Comparison of ENCODE assay signal across 11 mouse cellular contexts in genomic region chr2:155943463-155943862, GRCm38 (mm10). TPM values are rescaled to one million over a fixed set of nuclear protein-coding genes. Genes with fewer than 3 reads are reported as not detected.
A peak's percentile ranks its signal among the peaks of the same experiment; 100 is the strongest.
DNase-seq lines count a peak whose midpoint lies in the region; ATAC-seq and TF ChIP-seq lines count a peak whose summit lies in the region.
"Had no signal": no experiment of that assay in that cellular context is flagged by ENCODE, and none has a peak within 500 bp of the region (broad histone marks: within the 10 kb centered on the region; RNA-seq: fewer than 3 reads in every experiment).

No protein-coding gene starts in this region.

- H3K36me3 ChIP-seq in heart, postnatal 0 days (replicated peaks; ENCODE audit: control insufficient read depth, insufficient read depth, low read length): no peaks in the 10 kb centered on the region
- no peaks in the 10 kb centered on the region for H3K36me3 ChIP-seq in hindbrain, embryonic 11.5 days (ENCODE audit: control insufficient read depth, insufficient read depth, low read length)
- no peaks in the 10 kb centered on the region for H3K36me3 ChIP-seq in midbrain, embryonic 11.5 days (ENCODE audit: control insufficient read depth, insufficient read depth, low read length)

- no peak overlapping the region for H3K9ac ChIP-seq in heart, postnatal 0 days (replicated peaks; ENCODE audit: low read depth, low read length)
- 0 out of 2 replicates have a peak overlapping the region, but pooled peaks have one; percentile 15 for H3K9ac ChIP-seq in hindbrain, embryonic 11.5 days (ENCODE audit: low read depth, low read length)
- H3K9ac ChIP-seq in midbrain, embryonic 11.5 days (ENCODE audit: low read length): peak overlapping the region; percentile 35; the same call in 1 of the 2 replicates

- ATAC-seq in heart, postnatal 0 days (ENCODE audit: insufficient read depth, low read depth): no peak
- ATAC-seq in hindbrain, embryonic 11.5 days (ENCODE audit: low FRiP score): no peak
- no peak for ATAC-seq in midbrain, embryonic 11.5 days (ENCODE audit: low FRiP score)
- ATAC-seq: CD4-positive, CD25-positive, alpha-beta regulatory T cell, adult 4 months had no signal

- peak overlapping the region; percentile 36; the same call in 1 of the 2 replicates for H3K4me2 ChIP-seq in heart, postnatal 0 days (ENCODE audit: low read depth, low read length)
- no peak overlapping the region; the same call in 1 of the 2 replicates for H3K4me2 ChIP-seq in hindbrain, embryonic 11.5 days (replicated peaks; ENCODE audit: low read depth, low read length)
- peak overlapping the region; percentile 12; the same call in 1 of the 2 replicates for H3K4me2 ChIP-seq in midbrain, embryonic 11.5 days

- intact Hi-C loops in heart, postnatal 14 days (cut with DNase I): loop anchor here (10.0 kb wide), 1 partner anchor 249 kb away; the partner anchor contains the start of gene Trpc4ap

- TF ChIP-seq EP300 in heart, postnatal 0 days (IDR thresholded peaks at IDR 0.05; ENCODE audit: low read depth): no peak

- 8% methylated on average over 8 of the region's 8 CpGs for WGBS in heart, postnatal 0 days
- WGBS in hindbrain, embryonic 11.5 days: 3% methylated on average over 8 of the region's 8 CpGs
- WGBS in midbrain, embryonic 11.5 days: under 1% methylated on average over 8 of the region's 8 CpGs

- no peaks in the 10 kb centered on the region for H3K4me1 ChIP-seq in heart, postnatal 0 days (ENCODE audit: control insufficient read depth, insufficient read depth)
- H3K4me1 ChIP-seq in hindbrain, embryonic 11.5 days (replicated peaks; ENCODE audit: control insufficient read depth, insufficient read depth, low read length): peaks cover 8% of the 10 kb centered on the region; the same call in 1 of the 2 replicates
- H3K4me1 ChIP-seq in midbrain, embryonic 11.5 days (ENCODE audit: control insufficient read depth, insufficient read depth, low read length): peaks cover 7% of the 10 kb centered on the region

- no peak for TF ChIP-seq CTCF in heart, postnatal 0 days (IDR thresholded peaks at IDR 0.05; ENCODE audit: low read depth)

- no peak overlapping the region for H3K4me3 ChIP-seq in heart, postnatal 0 days (ENCODE audit: low read depth, low read length)
- no peak overlapping the region for H3K4me3 ChIP-seq in hindbrain, embryonic 11.5 days (ENCODE audit: low read depth, low read length)
- no peak overlapping the region for H3K4me3 ChIP-seq in midbrain, embryonic 11.5 days (ENCODE audit: low read depth, low read length)

- H3K27me3 ChIP-seq in heart, postnatal 0 days (ENCODE audit: control insufficient read depth, insufficient read depth, low read length): peaks cover 6% of the 10 kb centered on the region; the same call in 1 of the 2 replicates
- no peaks in the 10 kb centered on the region for H3K27me3 ChIP-seq in hindbrain, embryonic 11.5 days (ENCODE audit: control insufficient read depth, insufficient read depth, low read length)
- no peaks in the 10 kb centered on the region for H3K27me3 ChIP-seq in midbrain, embryonic 11.5 days (ENCODE audit: control insufficient read depth, insufficient read depth, low read length)

- no peak for DNase-seq in heart, postnatal 0 days (ENCODE audit: low spot score)
- DNase-seq in heart, postnatal 14 days: no peak
- DNase-seq in embryo, embryonic 10 days (ENCODE audit: low spot score): peak; percentile 42
- DNase-seq in hindbrain, embryonic 11.5 days (ENCODE audit: low spot score): peak; percentile 58
- no peak for DNase-seq in midbrain, embryonic 11.5 days (ENCODE audit: low spot score, missing footprints)
- no peak for DNase-seq in urinary bladder, postnatal 14 days (ENCODE audit: low spot score)
- DNase-seq in adrenal gland, postnatal 14 days: no peak
- no peak for DNase-seq in layer of hippocampus, adult 18-20 months (ENCODE audit: low spot score in 2 of 2)

- H3K27ac ChIP-seq in heart, postnatal 0 days (ENCODE audit: low read depth): no peak overlapping the region
- no peak overlapping the region for H3K27ac ChIP-seq in hindbrain, embryonic 11.5 days (ENCODE audit: low read depth, low read length)
- no peak overlapping the region for H3K27ac ChIP-seq in midbrain, embryonic 11.5 days (ENCODE audit: low read depth, low read length)

- H3K9me3 ChIP-seq in heart, postnatal 0 days (replicated peaks; ENCODE audit: control insufficient read depth, low read length): no peaks in the 10 kb centered on the region
- H3K9me3 ChIP-seq in hindbrain, embryonic 11.5 days (ENCODE audit: control insufficient read depth, low read length): no peaks in the 10 kb centered on the region
- H3K9me3 ChIP-seq in midbrain, embryonic 11.5 days (ENCODE audit: control insufficient read depth, low read length): no peaks in the 10 kb centered on the region

RNA-seq across cellular contexts. Expression of gene Gdf5, which starts 1.7 kb away (rescaled TPM):
- 0.84 TPM in 1 of 2 replicates, not detected in the other for total RNA-seq in heart, postnatal 0 days (2014; rRNA removed; ENCODE audit: low replicate concordance)
- 0.10 and 0.22 TPM in 2 replicates for polyA plus RNA-seq in heart, postnatal 0 days (2015; fragmentation: Nextera tagmentation; extraction: Ambion mirVana)
- total RNA-seq in heart, postnatal 14 days (2021): not detected
- polyA plus RNA-seq in hindbrain, embryonic 11.5 days (2014; fragmentation: Nextera tagmentation; extraction: Ambion mirVana): 1.3 and 1.4 TPM in 2 replicates
- 0.05 and 0.15 TPM in 2 replicates for polyA plus RNA-seq in midbrain, embryonic 11.5 days (2014; fragmentation: Nextera tagmentation; extraction: Ambion mirVana)
- 1.1 and 1.8 TPM in 2 replicates for total RNA-seq in adrenal gland, postnatal 14 days (2021)
- total RNA-seq in layer of hippocampus, adult 18-20 months (2021): under 1 TPM; 0.12 to 0.13 TPM
- polyA plus RNA-seq: CD4-positive, CD25-positive, alpha-beta regulatory T cell, adult 4 months had no signal

RNA-seq across cellular contexts. Expression of gene Gm15557, which starts 2.9 kb away (rescaled TPM):
- total RNA-seq in heart, postnatal 0 days (2014; rRNA removed; ENCODE audit: low replicate concordance): not detected in 2 replicates
- not detected in 2 replicates for polyA plus RNA-seq in heart, postnatal 0 days (2015; fragmentation: Nextera tagmentation; extraction: Ambion mirVana)
- not detected for total RNA-seq in heart, postnatal 14 days (2021)
- not detected in 2 replicates for polyA plus RNA-seq in hindbrain, embryonic 11.5 days (2014; fragmentation: Nextera tagmentation; extraction: Ambion mirVana)
- polyA plus RNA-seq in midbrain, embryonic 11.5 days (2014; fragmentation: Nextera tagmentation; extraction: Ambion mirVana): not detected in 2 replicates
- not detected in 2 replicates for total RNA-seq in adrenal gland, postnatal 14 days (2021)
- not detected for total RNA-seq in layer of hippocampus, adult 18-20 months (2021)
- polyA plus RNA-seq: CD4-positive, CD25-positive, alpha-beta regulatory T cell, adult 4 months; gonadal fat pad, adult 2 months; thymus, postnatal 0 days had no signal

RNA-seq across cellular contexts. Expression of gene Cep250, which starts 12.8 kb away (rescaled TPM):
- total RNA-seq in heart, postnatal 0 days (2014; rRNA removed; ENCODE audit: low replicate concordance): 3.7 and 9.8 TPM in 2 replicates
- 3.6 and 4.0 TPM in 2 replicates for polyA plus RNA-seq in heart, postnatal 0 days (2015; fragmentation: Nextera tagmentation; extraction: Ambion mirVana)
- 1 to 10 TPM; 6.7 to 9.1 TPM for total RNA-seq in heart, postnatal 14 days (2021)
- polyA plus RNA-seq in hindbrain, embryonic 11.5 days (2014; fragmentation: Nextera tagmentation; extraction: Ambion mirVana): 14.9 and 23.3 TPM in 2 replicates
- 13.2 and 13.8 TPM in 2 replicates for polyA plus RNA-seq in midbrain, embryonic 11.5 days (2014; fragmentation: Nextera tagmentation; extraction: Ambion mirVana)
- 13.1 and 14.9 TPM in 2 replicates for total RNA-seq in adrenal gland, postnatal 14 days (2021)
- total RNA-seq in layer of hippocampus, adult 18-20 months (2021): 10 to 100 TPM; 18.8 to 21.7 TPM

RNA-seq across cellular contexts. Expression of gene Uqcc1, which starts 13.4 kb away (rescaled TPM):
- 85.7 and 167 TPM in 2 replicates for total RNA-seq in heart, postnatal 0 days (2014; rRNA removed; ENCODE audit: low replicate concordance)
- 149 and 167 TPM in 2 replicates for polyA plus RNA-seq in heart, postnatal 0 days (2015; fragmentation: Nextera tagmentation; extraction: Ambion mirVana)
- total RNA-seq in heart, postnatal 14 days (2021): 100 to 1,000 TPM; 186 to 221 TPM
- polyA plus RNA-seq in hindbrain, embryonic 11.5 days (2014; fragmentation: Nextera tagmentation; extraction: Ambion mirVana): 69.6 and 80.8 TPM in 2 replicates
- polyA plus RNA-seq in midbrain, embryonic 11.5 days (2014; fragmentation: Nextera tagmentation; extraction: Ambion mirVana): 77.3 and 88.8 TPM in 2 replicates
- total RNA-seq in adrenal gland, postnatal 14 days (2021): 141 and 154 TPM in 2 replicates
- 10 to 100 TPM; 83.7 to 84.9 TPM for total RNA-seq in layer of hippocampus, adult 18-20 months (2021)

Comparison
In these comparisons a context has a peak if more than half of its experiments do, and no peak if none do; other contexts are left out.
1. DNase-seq: peak in embryo, embryonic 10 days (single experiment) and hindbrain, embryonic 11.5 days (single experiment); none in heart, postnatal 0 days (single experiment), heart, postnatal 14 days (0 of 2), midbrain, embryonic 11.5 days (single experiment), urinary bladder, postnatal 14 days (single experiment), adrenal gland, postnatal 14 days (single experiment) and layer of hippocampus, adult 18-20 months (0 of 2).